13 mouse cellular contexts compared by ENCODE assay signal in genomic region chrX:10911127-10912061, GRCm38 (mm10).
DNase-seq lines count a peak whose midpoint lies in the region; ATAC-seq and TF ChIP-seq lines count a peak whose summit lies in the region.
"Had no signal": no experiment of that assay in that cellular context is flagged by ENCODE, and none has a peak within 500 bp of the region (broad histone marks: within the 10 kb centered on the region; RNA-seq: fewer than 3 reads in every experiment).

No protein-coding gene starts in this region.

- H3K4me1 ChIP-seq in hindbrain, embryonic 16.5 days (ENCODE audit: control insufficient read depth, insufficient read depth, low read depth, low read length): no peaks in the 10 kb centered on the region
- H3K4me1 ChIP-seq in hindbrain, embryonic 10.5 days (replicated peaks): no peaks in the 10 kb centered on the region
- H3K4me1 ChIP-seq in neural tube, embryonic 13.5 days (replicated peaks): no peaks in the 10 kb centered on the region
- H3K4me1 ChIP-seq in intestine, postnatal 0 days (replicated peaks; ENCODE audit: control insufficient read depth, insufficient read depth, low read length): no peaks in the 10 kb centered on the region
- H3K4me1 ChIP-seq: liver, embryonic 13.5 days had no signal

- DNase-seq in hindbrain, embryonic 10.5 days (ENCODE audit: low spot score): no peak
- DNase-seq in neural tube, embryonic 10.5 days (ENCODE audit: extremely low spot score, low spot score): no peak
- peak; percentile 22 for DNase-seq in left cerebral cortex, postnatal 4 days
- no peak for DNase-seq in spleen, adult 18-20 months
- DNase-seq in embryo, embryonic 10 days (ENCODE audit: low spot score): no peak
- DNase-seq: gastrocnemius, postnatal 10 days; heart, postnatal 36 days; liver, embryonic 13.5 days had no signal

- H3K4me2 ChIP-seq in hindbrain, embryonic 16.5 days (ENCODE audit: low read length): no peak overlapping the region
- no peak overlapping the region for H3K4me2 ChIP-seq in neural tube, embryonic 13.5 days
- H3K4me2 ChIP-seq in intestine, postnatal 0 days (replicated peaks; ENCODE audit: low read depth): no peak overlapping the region
- H3K4me2 ChIP-seq: liver, embryonic 13.5 days had no signal

- no peaks in the 10 kb centered on the region for H3K9me3 ChIP-seq in hindbrain, embryonic 16.5 days (ENCODE audit: control insufficient read depth, low read length)
- H3K9me3 ChIP-seq in hindbrain, embryonic 10.5 days: no peaks in the 10 kb centered on the region
- no peaks in the 10 kb centered on the region for H3K9me3 ChIP-seq in neural tube, embryonic 13.5 days
- H3K9me3 ChIP-seq in intestine, postnatal 0 days (ENCODE audit: control insufficient read depth): no peaks in the 10 kb centered on the region
- H3K9me3 ChIP-seq: liver, embryonic 13.5 days had no signal

- no peak overlapping the region for H3K27ac ChIP-seq in hindbrain, embryonic 16.5 days (ENCODE audit: low read depth, low read length)
- H3K27ac ChIP-seq in hindbrain, embryonic 10.5 days: no peak overlapping the region
- 0 out of 2 replicates have a peak overlapping the region, but pooled peaks have one; percentile 9 for H3K27ac ChIP-seq in neural tube, embryonic 13.5 days (replicated peaks)
- no peak overlapping the region for H3K27ac ChIP-seq in intestine, postnatal 0 days (ENCODE audit: low read depth, low read length)
- H3K27ac ChIP-seq: liver, embryonic 13.5 days had no signal

- 68% methylated on average over 14 of the region's 14 CpGs for WGBS in hindbrain, embryonic 16.5 days
- WGBS in hindbrain, embryonic 10.5 days: 86% methylated on average over 14 of the region's 14 CpGs
- 74% methylated on average over 14 of the region's 14 CpGs for WGBS in neural tube, embryonic 13.5 days
- WGBS in intestine, postnatal 0 days: 71% methylated on average over 14 of the region's 14 CpGs

- no peak for TF ChIP-seq CTCF in intestine, postnatal 0 days (IDR thresholded peaks at IDR 0.05; ENCODE audit: low read depth)

- intact Hi-C loops in left cerebral cortex, postnatal 4 days (cut with DNase I): no loop called here

- H3K9ac ChIP-seq in hindbrain, embryonic 16.5 days (ENCODE audit: low read depth, low read length): no peak overlapping the region
- H3K9ac ChIP-seq in neural tube, embryonic 13.5 days: no peak overlapping the region
- no peak overlapping the region for H3K9ac ChIP-seq in intestine, postnatal 0 days (ENCODE audit: low read depth, low read length)
- H3K9ac ChIP-seq: liver, embryonic 13.5 days had no signal

- peak; percentile 58 for ATAC-seq in hindbrain, embryonic 16.5 days
- ATAC-seq in neural tube, embryonic 13.5 days (ENCODE audit: low read depth): peak; percentile 32; the same call in 1 of the 2 replicates
- peak; percentile 56 for ATAC-seq in intestine, postnatal 0 days
- ATAC-seq: midbrain, embryonic 16.5 days had no signal

- H3K36me3 ChIP-seq in hindbrain, embryonic 16.5 days (ENCODE audit: control insufficient read depth, insufficient read depth, low read length): no peaks in the 10 kb centered on the region
- no peaks in the 10 kb centered on the region for H3K36me3 ChIP-seq in hindbrain, embryonic 10.5 days
- H3K36me3 ChIP-seq in neural tube, embryonic 13.5 days: no peaks in the 10 kb centered on the region
- no peaks in the 10 kb centered on the region for H3K36me3 ChIP-seq in intestine, postnatal 0 days (ENCODE audit: control insufficient read depth, insufficient read depth)
- H3K36me3 ChIP-seq: liver, embryonic 13.5 days had no signal

- H3K4me3 ChIP-seq in hindbrain, embryonic 16.5 days (ENCODE audit: low read length): no peak overlapping the region
- H3K4me3 ChIP-seq in hindbrain, embryonic 10.5 days: no peak overlapping the region
- no peak overlapping the region for H3K4me3 ChIP-seq in neural tube, embryonic 13.5 days
- H3K4me3 ChIP-seq in intestine, postnatal 0 days (ENCODE audit: low read depth, low read length): no peak overlapping the region
- H3K4me3 ChIP-seq: liver, embryonic 13.5 days had no signal

- no peaks in the 10 kb centered on the region for H3K27me3 ChIP-seq in hindbrain, embryonic 16.5 days (replicated peaks; ENCODE audit: control insufficient read depth, insufficient read depth, low read length)
- peaks cover 8% of the 10 kb centered on the region; the same call in 1 of the 2 replicates for H3K27me3 ChIP-seq in hindbrain, embryonic 10.5 days (ENCODE audit: insufficient read depth, poor library complexity, severe bottlenecking)
- no peaks in the 10 kb centered on the region for H3K27me3 ChIP-seq in neural tube, embryonic 13.5 days
- H3K27me3 ChIP-seq in intestine, postnatal 0 days (replicated peaks; ENCODE audit: control insufficient read depth, insufficient read depth, low read length): no peaks in the 10 kb centered on the region
- H3K27me3 ChIP-seq: CH12.LX; liver, embryonic 13.5 days had no signal
